Mouse (Mus musculus) intestine, postnatal 0 days (tissue): ENCODE measurements at regions not wholly inside any gene's neighbourhood (a gene's known extent, or its start where the extent isn't known, plus 50 kb on each side); places are given as distances from the start of the nearest gene placed in this dataset.

Experiments
- ATAC-seq: fragments of 200-750 bp; cut with Nextera tagmentation; 2 replicates; pipeline ENCODE4 v1.8.0; 2017; ENCODE audit warnings: mild to moderate bottlenecking, moderate TSS enrichment, moderate library complexity
- H3K27ac ChIP-seq: fragments of 300-500 bp; sonication (generic); 2 replicates; pipeline ENCODE4 v1.5.1; 2014; ENCODE audit warnings: mild to moderate bottlenecking, low read depth, low read length, moderate library complexity
- H3K27me3 ChIP-seq: fragments of 300-500 bp; sonication (generic); replicated peaks from 2 replicates; pipeline ENCODE4 v1.6.1; 2014; ENCODE audit warnings: low read length, mixed read lengths; ENCODE audit not compliant: control insufficient read depth, insufficient read depth
- H3K36me3 ChIP-seq: fragments of 300-500 bp; sonication (generic); 2 replicates; pipeline ENCODE4 v1.6.1; 2014; ENCODE audit warnings: mild to moderate bottlenecking, moderate library complexity; ENCODE audit not compliant: control insufficient read depth, insufficient read depth
- H3K4me1 ChIP-seq: fragments of 300-500 bp; sonication (generic); replicated peaks from 2 replicates; pipeline ENCODE4 v1.6.1; 2014; ENCODE audit warnings: antibody characterized with exemption, low read length, mixed read lengths; ENCODE audit not compliant: control insufficient read depth, insufficient read depth
- H3K4me2 ChIP-seq: fragments of 300-500 bp; sonication (generic); replicated peaks from 2 replicates; pipeline ENCODE4 v1.6.1; 2014; ENCODE audit warnings: low read depth, mild to moderate bottlenecking, moderate library complexity
- H3K4me3 ChIP-seq: fragments of 300-500 bp; sonication (generic); 2 replicates; pipeline ENCODE4 v1.5.1; 2014; ENCODE audit warnings: low read depth, low read length
- H3K9ac ChIP-seq: fragments of 300-500 bp; sonication (generic); 2 replicates; pipeline ENCODE4 v1.6.1; 2014; ENCODE audit warnings: mild to moderate bottlenecking, low read depth, low read length
- H3K9me3 ChIP-seq: fragments of 300-500 bp; sonication (generic); 2 replicates; pipeline ENCODE4 v1.6.1; 2016; ENCODE audit warnings: mixed run types; ENCODE audit not compliant: control insufficient read depth
- CTCF ChIP-seq: sonication (generic); IDR thresholded peaks from 2 replicates; pipeline ENCODE4 v1.5.1; 2016; ENCODE audit warnings: low read depth, mild to moderate bottlenecking, control low read depth, antibody characterized with exemption, moderate library complexity
- WGBS: fragments of 180-500 bp; shearing (Covaris S2); extraction: QIAGEN DNeasy Blood & Tissue Kit; methylation state at CpG from one replicate; pipeline ENCODE4 v1.1.7; 2014; 5-methylcytosine and 5-hydroxymethylcytosine counted together

GRCm38 (mm10) chr2:47263690-47264089, 1550.2 kb upstream of the Acvr2a start:
- H3K9ac ChIP-seq: no peak overlapping the region
- ATAC-seq: no peak
- no peak overlapping the region for H3K4me2 ChIP-seq
- no peak overlapping the region for H3K4me3 ChIP-seq
- H3K9me3 ChIP-seq: no peaks in the 10 kb centered on the region
- H3K36me3 ChIP-seq: no peaks in the 10 kb centered on the region
- no peaks in the 10 kb centered on the region for H3K4me1 ChIP-seq
- TF ChIP-seq CTCF: no peak
- H3K27me3 ChIP-seq: no peaks in the 10 kb centered on the region
- no peak overlapping the region for H3K27ac ChIP-seq

GRCm38 (mm10) chr2:47265901-47266300, 1548.0 kb upstream of the Acvr2a start:
- no peak for TF ChIP-seq CTCF
- no peaks in the 10 kb centered on the region for H3K36me3 ChIP-seq
- no peak overlapping the region for H3K4me3 ChIP-seq
- no peaks in the 10 kb centered on the region for H3K4me1 ChIP-seq
- H3K4me2 ChIP-seq: no peak overlapping the region
- H3K9ac ChIP-seq: no peak overlapping the region
- no peaks in the 10 kb centered on the region for H3K9me3 ChIP-seq
- no peaks in the 10 kb centered on the region for H3K27me3 ChIP-seq
- H3K27ac ChIP-seq: no peak overlapping the region
- no peak for ATAC-seq
- 79% methylated on average over 2 of the region's 2 CpGs for WGBS

- no peaks in the 10 kb centered on the region for H3K27me3 ChIP-seq
- H3K36me3 ChIP-seq: no peaks in the 10 kb centered on the region
- H3K4me1 ChIP-seq: no peaks in the 10 kb centered on the region
- peak; percentile 65 for TF ChIP-seq CTCF
- no peak overlapping the region for H3K27ac ChIP-seq
- 26% methylated on average over 3 of the region's 3 CpGs for WGBS
- ATAC-seq: no peak
- H3K4me2 ChIP-seq: no peak overlapping the region
- H3K9ac ChIP-seq: no peak overlapping the region
- no peaks in the 10 kb centered on the region for H3K9me3 ChIP-seq
- no peak overlapping the region for H3K4me3 ChIP-seq
Measured at GRCm38 (mm10) chr2:47295546-47295945, 1518.4 kb upstream of the Acvr2a start.

GRCm38 (mm10) chr2:47302056-47302455, 1511.9 kb upstream of the Acvr2a start:
- WGBS: 90% methylated on average over 6 of the region's 6 CpGs
- no peaks in the 10 kb centered on the region for H3K27me3 ChIP-seq
- no peak overlapping the region for H3K4me3 ChIP-seq
- H3K27ac ChIP-seq: no peak overlapping the region
- TF ChIP-seq CTCF: no peak
- no peaks in the 10 kb centered on the region for H3K9me3 ChIP-seq
- H3K9ac ChIP-seq: no peak overlapping the region
- no peak for ATAC-seq
- no peaks in the 10 kb centered on the region for H3K36me3 ChIP-seq
- no peaks in the 10 kb centered on the region for H3K4me1 ChIP-seq
- no peak overlapping the region for H3K4me2 ChIP-seq

- Histone ChIP-seq H3K9me3 (no peaks in the 10 kb centered on the region), H3K4me2 (no peak overlapping the region), H3K27me3 (no peaks in the 10 kb centered on the region), H3K36me3 (no peaks in the 10 kb centered on the region), H3K4me3 (no peak overlapping the region), H3K4me1 (no peaks in the 10 kb centered on the region), H3K27ac (no peak overlapping the region), H3K9ac (no peak overlapping the region)
- ATAC-seq: no peak
- 66% methylated on average over 1 of the region's 1 CpGs for WGBS
- no peak for TF ChIP-seq CTCF
Measured at GRCm38 (mm10) chr2:47330574-47330973, 1483.3 kb upstream of the Acvr2a start.

- no peaks in the 10 kb centered on the region for H3K9me3 ChIP-seq
- no peak for TF ChIP-seq CTCF
- H3K4me1 ChIP-seq: no peaks in the 10 kb centered on the region
- H3K4me2 ChIP-seq: no peak overlapping the region
- no peak overlapping the region for H3K9ac ChIP-seq
- H3K27me3 ChIP-seq: no peaks in the 10 kb centered on the region
- 59% methylated on average over 8 of the region's 8 CpGs for WGBS
- no peak overlapping the region for H3K27ac ChIP-seq
- no peaks in the 10 kb centered on the region for H3K36me3 ChIP-seq
- no peak for ATAC-seq
- H3K4me3 ChIP-seq: no peak overlapping the region
Measured at GRCm38 (mm10) chr2:47334406-47335113, 1479.3 kb upstream of the Acvr2a start.

- Histone ChIP-seq H3K9ac (no peak overlapping the region), H3K9me3 (no peaks in the 10 kb centered on the region), H3K4me2 (no peak overlapping the region), H3K36me3 (no peaks in the 10 kb centered on the region), H3K4me3 (no peak overlapping the region), H3K27ac (no peak overlapping the region), H3K27me3 (no peaks in the 10 kb centered on the region), H3K4me1 (no peaks in the 10 kb centered on the region)
- no peak for ATAC-seq
- WGBS: 87% methylated on average over 1 of the region's 1 CpGs
- no peak for TF ChIP-seq CTCF
Measured at GRCm38 (mm10) chr2:47363476-47363875, 1450.4 kb upstream of the Acvr2a start.
